Mouse (Mus musculus) liver, embryonic 16.5 days (tissue): ENCODE results near the gene Gm5678. TPM values are rescaled to one million over a fixed set of nuclear protein-coding genes. Genes with fewer than 3 reads are reported as not detected.
"Not testable (repeated sequence)": the region's sequence is repeated elsewhere in the genome, so short reads cannot be mapped to it uniquely, and the experiment has no call there.

Source experiments
- ATAC-seq: fragments of 200-750 bp; cut with Nextera tagmentation; 2 replicates; pipeline ENCODE4 v1.8.0; 2017; ENCODE audit warnings: low read depth, mild to moderate bottlenecking, moderate number of reproducible peaks, moderate library complexity
- H3K27ac ChIP-seq: fragments of 300-500 bp; sonication (generic); 2 replicates; pipeline ENCODE4 v1.5.1; 2014; ENCODE audit warnings: mild to moderate bottlenecking, low read length
- H3K27me3 ChIP-seq: fragments of 300-500 bp; sonication (generic); 2 replicates; pipeline ENCODE4 v1.6.1; 2014; ENCODE audit warnings: low read depth, low read length, mixed read lengths; ENCODE audit not compliant: control insufficient read depth, insufficient read depth
- H3K36me3 ChIP-seq: fragments of 300-500 bp; sonication (generic); 2 replicates; pipeline ENCODE4 v1.6.1; 2014; ENCODE audit warnings: mild to moderate bottlenecking; ENCODE audit not compliant: control insufficient read depth, insufficient read depth
- H3K4me1 ChIP-seq: fragments of 300-500 bp; sonication (generic); 2 replicates; pipeline ENCODE4 v1.6.1; 2014; ENCODE audit warnings: low read depth, low read length, mixed read lengths; ENCODE audit not compliant: control insufficient read depth
- H3K4me2 ChIP-seq: fragments of 300-500 bp; sonication (generic); 2 replicates; pipeline ENCODE4 v1.6.1; 2014; ENCODE audit warnings: low read depth, low read length, mixed read lengths
- H3K4me3 ChIP-seq: fragments of 300-500 bp; sonication (generic); 2 replicates; pipeline ENCODE4 v1.5.1; 2014; ENCODE audit warnings: low read depth, mild to moderate bottlenecking, low read length
- H3K9ac ChIP-seq: fragments of 300-500 bp; sonication (generic); 2 replicates; pipeline ENCODE4 v1.6.1; 2014; ENCODE audit warnings: low read depth, low read length
- H3K9me3 ChIP-seq: fragments of 300-500 bp; sonication (generic); replicated peaks from 2 replicates; pipeline ENCODE4 v1.6.1; 2016; ENCODE audit warnings: low read length; ENCODE audit not compliant: control insufficient read depth
- WGBS: fragments of 180-500 bp; shearing (Covaris S2); extraction: QIAGEN DNeasy Blood & Tissue Kit; methylation state at CpG from one replicate; pipeline ENCODE4 v1.1.7; 2014; ENCODE audit not compliant: insufficient replicate concordance; 5-methylcytosine and 5-hydroxymethylcytosine counted together
- polyA plus RNA-seq: library from polyadenylated mRNA; unstranded; fragments of >200 nt; fragmentation: Nextera tagmentation; extraction: Ambion mirVana; gene quantifications from 2 replicates; pipeline ENCODE4 v1.2.1, GENCODE M21; 2015

Gm5678 gene
- polyA plus RNA-seq, 1 experiment from 2014 or later = not detected

- H3K9ac ChIP-seq = no peak overlapping the region
- H3K9me3 ChIP-seq = no peaks in the 10 kb centered on the region
- H3K27ac ChIP-seq = no peak overlapping the region
- no peaks in the 10 kb centered on the region for H3K4me1 ChIP-seq
- no peak overlapping the region for H3K4me2 ChIP-seq
- ATAC-seq = no peak
- WGBS = 58% methylated on average over 4 of the region's 4 CpGs
- H3K4me3 ChIP-seq = no peak overlapping the region
- no peaks in the 10 kb centered on the region for H3K27me3 ChIP-seq
- no peaks in the 10 kb centered on the region for H3K36me3 ChIP-seq
Measured at GRCm38 (mm10) chr16:93624671-93625070, 3.2 kb upstream of the Gm5678 start.

GRCm38 (mm10) chr16:93626745-93627144 is 1.2 kb upstream of the Gm5678 start:
- H3K27ac ChIP-seq = no peak overlapping the region
- H3K4me2 ChIP-seq = no peak overlapping the region
- H3K4me3 ChIP-seq = no peak overlapping the region
- no peak for ATAC-seq
- no peaks in the 10 kb centered on the region for H3K36me3 ChIP-seq
- H3K9ac ChIP-seq = no peak overlapping the region
- no peaks in the 10 kb centered on the region for H3K9me3 ChIP-seq
- 6% methylated on average over 1 of the region's 1 CpGs for WGBS
- no peaks in the 10 kb centered on the region for H3K27me3 ChIP-seq
- H3K4me1 ChIP-seq = no peaks in the 10 kb centered on the region

- no peak overlapping the region for H3K27ac ChIP-seq
- no peak overlapping the region for H3K4me3 ChIP-seq
- no peaks in the 10 kb centered on the region for H3K36me3 ChIP-seq
- no peak for ATAC-seq
- H3K9me3 ChIP-seq = no peaks in the 10 kb centered on the region
- no peaks in the 10 kb centered on the region for H3K4me1 ChIP-seq
- no peak overlapping the region for H3K9ac ChIP-seq
- 21% methylated on average over 4 of the region's 4 CpGs for WGBS
- no peaks in the 10 kb centered on the region for H3K27me3 ChIP-seq
- no peak overlapping the region for H3K4me2 ChIP-seq
Measured at GRCm38 (mm10) chr16:93644006-93644405, 16.1 kb downstream of the Gm5678 start.

- no peak overlapping the region for H3K4me2 ChIP-seq
- H3K36me3 ChIP-seq = no peaks in the 10 kb centered on the region
- H3K4me1 ChIP-seq = no peaks in the 10 kb centered on the region
- ATAC-seq = no peak
- H3K4me3 ChIP-seq = no peak overlapping the region
- H3K9me3 ChIP-seq = no peaks in the 10 kb centered on the region
- 43% methylated on average over 5 of the region's 5 CpGs for WGBS
- no peak overlapping the region for H3K27ac ChIP-seq
- no peaks in the 10 kb centered on the region for H3K27me3 ChIP-seq
- no peak overlapping the region for H3K9ac ChIP-seq
Measured at GRCm38 (mm10) chr16:93648441-93649183, 20.7 kb downstream of the Gm5678 start.

GRCm38 (mm10) chr16:93667976-93668375 is 40.1 kb downstream of the Gm5678 start:
- H3K27ac ChIP-seq = no peak overlapping the region
- peaks cover 2% of the 10 kb centered on the region; the same call in 1 of the 2 replicates for H3K9me3 ChIP-seq
- H3K4me1 ChIP-seq = no peaks in the 10 kb centered on the region
- H3K4me3 ChIP-seq = no peak overlapping the region
- no peak overlapping the region for H3K4me2 ChIP-seq
- ATAC-seq = no peak
- H3K36me3 ChIP-seq = no peaks in the 10 kb centered on the region
- H3K27me3 ChIP-seq = no peaks in the 10 kb centered on the region
- no peak overlapping the region for H3K9ac ChIP-seq

- H3K4me1 ChIP-seq = no peaks in the 10 kb centered on the region
- no peak for ATAC-seq
- no peaks in the 10 kb centered on the region for H3K36me3 ChIP-seq
- peaks cover 2% of the 10 kb centered on the region; the same call in 1 of the 2 replicates for H3K9me3 ChIP-seq
- no peak overlapping the region for H3K4me3 ChIP-seq
- no peak overlapping the region for H3K4me2 ChIP-seq
- H3K9ac ChIP-seq = no peak overlapping the region
- H3K27me3 ChIP-seq = no peaks in the 10 kb centered on the region
- H3K27ac ChIP-seq = no peak overlapping the region
Measured at GRCm38 (mm10) chr16:93669521-93669920, 41.6 kb downstream of the Gm5678 start.

GRCm38 (mm10) chr16:93670466-93670865 is 42.6 kb downstream of the Gm5678 start:
- H3K4me2 ChIP-seq, H3K36me3 ChIP-seq, H3K9me3 ChIP-seq, H3K9ac ChIP-seq, ATAC-seq, H3K27ac ChIP-seq, H3K4me3 ChIP-seq, H3K27me3 ChIP-seq, H3K4me1 ChIP-seq: not testable (repeated sequence)
- 43% methylated on average over 4 of the region's 4 CpGs for WGBS

GRCm38 (mm10) chr16:93671064-93671463 is 43.2 kb downstream of the Gm5678 start:
- no peak overlapping the region for H3K4me3 ChIP-seq
- H3K36me3 ChIP-seq = no peaks in the 10 kb centered on the region
- no peak for ATAC-seq
- no peaks in the 10 kb centered on the region for H3K27me3 ChIP-seq
- no peaks in the 10 kb centered on the region for H3K4me1 ChIP-seq
- H3K9me3 ChIP-seq = peaks cover 2% of the 10 kb centered on the region; the same call in 1 of the 2 replicates
- WGBS = 66% methylated on average over 5 of the region's 5 CpGs
- H3K27ac ChIP-seq = no peak overlapping the region
- no peak overlapping the region for H3K9ac ChIP-seq
- no peak overlapping the region for H3K4me2 ChIP-seq

GRCm38 (mm10) chr16:93676376-93676775 is 48.5 kb downstream of the Gm5678 start:
- Histone ChIP-seq H3K4me2 (no peak overlapping the region), H3K9me3 (no peaks in the 10 kb centered on the region), H3K27ac (no peak overlapping the region), H3K36me3 (no peaks in the 10 kb centered on the region), H3K27me3 (peaks cover 8% of the 10 kb centered on the region), H3K4me1 (no peaks in the 10 kb centered on the region), H3K9ac (no peak overlapping the region), H3K4me3 (no peak overlapping the region)
- ATAC-seq = no peak
- WGBS = 51% methylated on average over 5 of the region's 5 CpGs
